Mouse (Mus musculus) embryonic facial prominence, embryonic 10.5 days (tissue): Measurements from ENCODE around the gene Cpped1. TPM values are rescaled to one million over a fixed set of nuclear protein-coding genes. Genes with fewer than 3 reads are reported as not detected.

ENCODE experiments used
- DNase-seq: peaks from one replicate; pipeline ENCODE4 v3.0.0-alpha.2; 2017; ENCODE audit warnings: low spot score
- H3K27ac ChIP-seq: fragments of 300-500 bp; sonication (generic); replicated peaks from 2 replicates; pipeline ENCODE4 v1.5.1; 2016; ENCODE audit warnings: mild to moderate bottlenecking
- H3K27me3 ChIP-seq: fragments of 300-500 bp; sonication (generic); replicated peaks from 2 replicates; pipeline ENCODE4 v1.6.1; 2016; ENCODE audit warnings: low read depth, mild to moderate bottlenecking; ENCODE audit not compliant: poor library complexity, severe bottlenecking
- H3K36me3 ChIP-seq: fragments of 300-500 bp; sonication (generic); replicated peaks from 2 replicates; pipeline ENCODE4 v1.6.1; 2016; ENCODE audit warnings: mild to moderate bottlenecking, moderate library complexity
- H3K4me1 ChIP-seq: fragments of 300-500 bp; sonication (generic); 2 replicates; pipeline ENCODE4 v1.6.1; 2016
- H3K4me3 ChIP-seq: fragments of 300-500 bp; sonication (generic); 2 replicates; pipeline ENCODE4 v1.5.1; 2016; ENCODE audit warnings: mild to moderate bottlenecking, moderate library complexity
- H3K9me3 ChIP-seq: fragments of 300-500 bp; sonication (generic); 2 replicates; pipeline ENCODE4 v1.6.1; 2016; ENCODE audit warnings: mild to moderate bottlenecking
- WGBS: fragments of 180-500 bp; shearing (Covaris S2); methylation state at CpG from one replicate; pipeline ENCODE4 v1.1.7; 2016; 5-methylcytosine and 5-hydroxymethylcytosine counted together
- polyA plus RNA-seq: library from polyadenylated mRNA; unstranded; fragments of >200 nt; fragmentation: Nextera tagmentation; extraction: Ambion mirVana; gene quantifications from 2 replicates; pipeline ENCODE4 v1.2.1, GENCODE M21; 2016

Gene Cpped1
- polyA plus RNA-seq, 1 experiment from 2014 or later = 15.5 TPM

- Histone ChIP-seq H3K36me3 (no peaks in the 10 kb centered on the region), H3K4me3 (no peak overlapping the region), H3K9me3 (no peaks in the 10 kb centered on the region), H3K27me3 (no peaks in the 10 kb centered on the region), H3K4me1 (no peaks in the 10 kb centered on the region), H3K27ac (no peak overlapping the region)
- 91% methylated on average over 2 of the region's 2 CpGs for WGBS
- no peak for DNase-seq
Measured at GRCm38 (mm10) chr16:11754136-11754535, 155.1 kb downstream of the Cpped1 start.

Other genes with a start within 250 kb of the Cpped1 start
- 0.10 and 0.29 TPM in 2 replicates for gene Shisa9, start 74.7 kb upstream of the Cpped1 start, polyA plus RNA-seq